Mouse (Mus musculus): Measurements from ENCODE around the gene Mphosph8. TPM values are rescaled to one million over a fixed set of nuclear protein-coding genes. Genes with fewer than 3 reads are reported as not detected.
A peak's percentile ranks its signal among the peaks of the same experiment; 100 is the strongest.

Gene Mphosph8
- 26.6 and 34.0 TPM in 2 replicates for polyA plus RNA-seq (2016; fragmentation: Nextera tagmentation; extraction: Ambion mirVana)

- Histone ChIP-seq H3K9me3 (no peaks in the 10 kb centered on the region), H3K36me3 (peaks cover 13% of the 10 kb centered on the region), H3K4me1 (replicated peaks) (peaks cover 22% of the 10 kb centered on the region), H3K27ac (peak within 1 kb of the TSS; percentile 97), H3K4me3 (peak within 1 kb of the TSS; percentile 94), H3K27me3 (ENCODE audit: insufficient read depth, poor library complexity, severe bottlenecking) (no peaks in the 10 kb centered on the region)
- under 1% methylated on average over 70 of the region's 70 CpGs for WGBS
- DNase-seq (ENCODE audit: low spot score) = peak; percentile 100
Observed at GRCm38 (mm10) chr14:56667969-56668802, at the start of gene Mphosph8. TSS of gene Mphosph8 (plus strand) at chr14:56668248.

GRCm38 (mm10) chr14:56620425-56620824 is 47.6 kb upstream of the Mphosph8 start:
- no peaks in the 10 kb centered on the region for H3K9me3 ChIP-seq
- H3K27ac ChIP-seq = no peak overlapping the region
- H3K36me3 ChIP-seq = no peaks in the 10 kb centered on the region
- DNase-seq (ENCODE audit: low spot score) = no peak
- no peaks in the 10 kb centered on the region for H3K27me3 ChIP-seq (ENCODE audit: insufficient read depth, poor library complexity, severe bottlenecking)
- 87% methylated on average over 8 of the region's 8 CpGs for WGBS
- no peaks in the 10 kb centered on the region for H3K4me1 ChIP-seq (replicated peaks)
- H3K4me3 ChIP-seq = no peak overlapping the region

DNA sequence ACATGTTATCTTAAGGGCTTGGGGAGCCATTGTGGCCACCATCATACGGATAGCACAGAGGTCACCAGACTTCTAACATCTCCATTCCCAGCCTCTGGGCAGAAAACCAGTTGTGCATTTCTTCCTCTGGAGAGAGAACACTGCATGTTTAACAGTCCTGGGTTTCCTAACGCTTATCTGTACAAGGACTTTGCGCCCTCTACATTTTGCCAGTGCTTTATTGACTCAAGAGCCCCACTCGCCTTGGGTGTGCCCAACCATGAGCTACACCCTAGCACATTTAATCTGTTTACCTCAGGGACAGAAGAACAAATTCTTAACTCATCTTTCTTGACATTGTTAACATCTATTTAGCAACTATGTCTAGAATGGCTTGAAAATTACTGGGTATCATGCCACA is 41.8 kb upstream of the Mphosph8 start:
- no peak for DNase-seq (ENCODE audit: low spot score)
- 93% methylated on average over 4 of the region's 4 CpGs for WGBS
- no peaks in the 10 kb centered on the region for H3K36me3 ChIP-seq

GRCm38 (mm10) chr14:56628336-56628735 is 39.7 kb upstream of the Mphosph8 start:
- no peaks in the 10 kb centered on the region for H3K36me3 ChIP-seq
- no peak overlapping the region for H3K4me3 ChIP-seq
- H3K4me1 ChIP-seq (replicated peaks) = no peaks in the 10 kb centered on the region
- 0 out of 2 replicates have a peak, but pooled peaks cover 2% of the 10 kb centered on the region for H3K9me3 ChIP-seq
- no peaks in the 10 kb centered on the region for H3K27me3 ChIP-seq (ENCODE audit: insufficient read depth, poor library complexity, severe bottlenecking)
- no peak for DNase-seq (ENCODE audit: low spot score)
- no peak overlapping the region for H3K27ac ChIP-seq
- WGBS = 90% methylated on average over 3 of the region's 3 CpGs

More for the DNA sequence above, 41.8 kb upstream of the Mphosph8 start:
- Histone ChIP-seq H3K27ac (no peak overlapping the region), H3K4me3 (no peak overlapping the region), H3K4me1 (replicated peaks) (no peaks in the 10 kb centered on the region), H3K27me3 (ENCODE audit: insufficient read depth, poor library complexity, severe bottlenecking) (no peaks in the 10 kb centered on the region), H3K9me3 (0 out of 2 replicates have a peak, but pooled peaks cover 2% of the 10 kb centered on the region)

DNA sequence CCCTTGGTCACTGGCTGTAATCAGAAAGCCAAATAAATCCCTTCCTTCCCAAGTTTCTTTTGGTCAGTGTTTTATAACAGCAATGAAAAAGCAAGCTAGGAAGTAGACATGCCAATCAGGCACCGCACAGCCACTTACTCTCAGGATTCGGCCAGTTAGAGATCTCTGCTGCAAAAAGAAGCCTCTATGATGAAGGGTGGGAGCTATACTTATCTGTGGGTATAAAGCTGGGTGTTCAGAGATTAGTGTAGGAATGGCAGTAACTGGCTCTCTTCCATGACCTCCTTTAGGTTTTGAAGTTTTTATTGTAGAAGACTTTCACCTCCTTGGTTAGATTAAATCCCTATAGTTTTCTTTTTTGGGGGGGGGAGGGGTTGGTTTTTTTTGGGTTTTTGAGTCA is 36.9 kb upstream of the Mphosph8 start:
- H3K9me3 ChIP-seq = 0 out of 2 replicates have a peak, but pooled peaks cover 2% of the 10 kb centered on the region
- H3K4me3 ChIP-seq = no peak overlapping the region
- H3K4me1 ChIP-seq (replicated peaks) = no peaks in the 10 kb centered on the region
- no peak for DNase-seq (ENCODE audit: low spot score)
- WGBS = 95% methylated on average over 2 of the region's 2 CpGs
- no peaks in the 10 kb centered on the region for H3K27me3 ChIP-seq (ENCODE audit: insufficient read depth, poor library complexity, severe bottlenecking)
- H3K36me3 ChIP-seq = no peaks in the 10 kb centered on the region
- H3K27ac ChIP-seq = no peak overlapping the region

- DNase-seq (ENCODE audit: low spot score) = no peak
- Histone ChIP-seq H3K4me3 (no peak overlapping the region), H3K4me1 (replicated peaks) (no peaks in the 10 kb centered on the region), H3K27me3 (ENCODE audit: insufficient read depth, poor library complexity, severe bottlenecking) (no peaks in the 10 kb centered on the region), H3K36me3 (no peaks in the 10 kb centered on the region), H3K9me3 (no peaks in the 10 kb centered on the region), H3K27ac (no peak overlapping the region)
- WGBS = 62% methylated on average over 7 of the region's 7 CpGs
Observed at GRCm38 (mm10) chr14:56647206-56647605, 20.8 kb upstream of the Mphosph8 start.

DNA sequence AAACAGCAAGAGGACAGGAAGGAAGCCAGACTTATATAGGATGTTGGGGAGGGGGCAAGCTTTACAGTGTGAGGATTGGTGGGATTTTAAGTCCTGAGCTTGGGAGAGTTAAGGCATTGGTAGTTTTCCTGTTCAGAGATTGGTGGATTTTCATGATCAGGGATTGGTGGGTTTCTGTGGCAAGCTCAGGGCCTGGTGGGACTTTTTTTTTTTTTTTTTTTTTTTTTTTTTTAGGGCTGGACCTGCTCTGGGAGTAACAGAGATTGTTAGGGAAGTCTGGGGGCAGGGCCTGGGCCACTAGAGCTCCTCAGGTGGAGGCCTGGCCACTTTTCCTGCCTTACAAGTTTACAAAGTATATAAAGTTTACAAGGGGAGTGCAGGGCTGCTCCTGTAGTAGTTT is 18.6 kb upstream of the Mphosph8 start:
- peaks cover 6% of the 10 kb centered on the region; the same call in 1 of the 2 replicates for H3K36me3 ChIP-seq
- H3K4me3 ChIP-seq = no peak overlapping the region
- no peaks in the 10 kb centered on the region for H3K27me3 ChIP-seq (ENCODE audit: insufficient read depth, poor library complexity, severe bottlenecking)
- peaks cover 9% of the 10 kb centered on the region; the same call in 1 of the 2 replicates for H3K9me3 ChIP-seq
- no peaks in the 10 kb centered on the region for H3K4me1 ChIP-seq (replicated peaks)
- DNase-seq (ENCODE audit: low spot score) = no peak
- H3K27ac ChIP-seq = no peak overlapping the region

DNA sequence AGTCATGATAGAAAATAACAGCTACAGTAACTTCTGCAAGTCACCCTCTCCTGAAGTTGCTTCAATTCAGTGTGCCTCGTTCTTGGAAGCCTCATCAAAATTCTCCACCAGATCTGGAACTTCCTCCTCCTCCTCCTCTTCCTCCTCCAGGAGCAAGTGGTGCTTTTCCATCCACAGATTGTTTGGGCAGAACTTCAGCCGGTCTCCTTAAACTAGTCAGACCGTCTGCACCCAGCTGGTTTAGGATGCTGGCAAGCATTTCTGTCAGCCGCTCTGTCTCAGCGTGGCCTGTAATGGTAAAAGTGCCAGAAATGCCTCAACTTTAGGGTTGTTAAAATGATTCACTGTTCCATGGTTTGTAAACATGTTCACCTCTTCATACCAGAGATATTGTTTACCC is 2.4 kb upstream of the Mphosph8 start:
- Histone ChIP-seq H3K36me3 (no peaks in the 10 kb centered on the region), H3K9me3 (no peaks in the 10 kb centered on the region), H3K4me3 (no peak overlapping the region), H3K27me3 (ENCODE audit: insufficient read depth, poor library complexity, severe bottlenecking) (no peaks in the 10 kb centered on the region), H3K27ac (no peak overlapping the region), H3K4me1 (replicated peaks) (peaks cover 24% of the 10 kb centered on the region)
- DNase-seq (ENCODE audit: low spot score) = no peak
- 70% methylated on average over 5 of the region's 5 CpGs for WGBS

DNA sequence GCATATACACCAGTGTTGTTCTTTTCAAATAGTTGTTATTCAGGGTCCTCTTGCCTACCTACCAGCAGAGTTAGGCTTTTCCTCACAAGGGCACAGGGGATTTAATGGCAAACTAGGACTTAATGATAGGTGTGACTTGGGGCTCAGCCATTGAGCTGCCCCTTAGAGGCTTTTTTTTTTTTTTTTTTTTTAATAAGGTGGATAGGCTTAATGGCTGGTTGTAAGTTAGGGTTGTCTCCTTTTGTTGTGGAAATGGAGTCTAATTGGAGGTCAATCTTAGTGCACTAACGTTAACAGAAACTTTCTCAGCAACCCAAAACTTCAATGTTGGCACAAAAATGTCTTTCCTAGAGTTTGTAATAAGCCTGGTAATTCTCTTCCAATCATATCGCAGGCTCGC is 1.1 kb upstream of the Mphosph8 start:
- Histone ChIP-seq H3K4me1 (replicated peaks) (peaks cover 22% of the 10 kb centered on the region), H3K27me3 (ENCODE audit: insufficient read depth, poor library complexity, severe bottlenecking) (no peaks in the 10 kb centered on the region), H3K27ac (no peak overlapping the region), H3K36me3 (no peaks in the 10 kb centered on the region), H3K4me3 (peak overlapping the region; percentile 94), H3K9me3 (no peaks in the 10 kb centered on the region)
- 88% methylated on average over 3 of the region's 3 CpGs for WGBS
- DNase-seq (ENCODE audit: low spot score) = no peak

- Histone ChIP-seq H3K27me3 (ENCODE audit: insufficient read depth, poor library complexity, severe bottlenecking) (no peaks in the 10 kb centered on the region), H3K36me3 (peaks cover 22% of the 10 kb centered on the region), H3K27ac (peak overlapping the region; percentile 97), H3K4me1 (replicated peaks) (peaks cover 22% of the 10 kb centered on the region), H3K4me3 (peak overlapping the region; percentile 94), H3K9me3 (no peaks in the 10 kb centered on the region)
- no peak for DNase-seq (ENCODE audit: low spot score)
- 15% methylated on average over 13 of the region's 13 CpGs for WGBS
Observed at GRCm38 (mm10) chr14:56669046-56669620, 1.1 kb downstream of the Mphosph8 start.

DNA sequence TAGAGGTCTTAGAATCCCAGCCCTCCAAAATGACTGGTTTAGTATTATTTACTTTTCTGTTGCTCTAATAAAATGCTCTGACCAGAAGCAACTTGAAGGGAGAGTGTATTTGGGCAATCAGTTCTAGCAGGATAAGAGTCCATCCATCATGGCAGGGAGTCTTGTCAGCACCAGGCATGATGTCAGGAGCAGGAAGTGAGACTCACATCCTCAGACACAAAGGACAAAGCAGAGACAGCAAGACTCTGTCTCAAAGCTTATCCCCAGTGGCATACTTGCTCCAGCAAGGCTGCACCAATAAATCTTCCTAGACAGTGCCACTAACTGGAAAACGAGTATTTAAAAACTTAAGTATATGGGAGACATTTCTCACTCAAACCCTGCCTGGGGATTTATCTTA is 17.4 kb downstream of the Mphosph8 start:
- Histone ChIP-seq H3K27me3 (ENCODE audit: insufficient read depth, poor library complexity, severe bottlenecking) (no peaks in the 10 kb centered on the region), H3K9me3 (no peaks in the 10 kb centered on the region), H3K27ac (no peak overlapping the region), H3K36me3 (peaks cover 100% of the 10 kb centered on the region), H3K4me1 (replicated peaks) (no peaks in the 10 kb centered on the region), H3K4me3 (no peak overlapping the region)
- WGBS = 73% methylated on average over 1 of the region's 1 CpGs
- DNase-seq (ENCODE audit: low spot score) = no peak

- DNase-seq (ENCODE audit: low spot score) = no peak
- WGBS = 93% methylated on average over 1 of the region's 1 CpGs
- H3K9me3 ChIP-seq = no peaks in the 10 kb centered on the region
- no peak overlapping the region for H3K4me3 ChIP-seq
- H3K36me3 ChIP-seq = peaks cover 100% of the 10 kb centered on the region
- no peaks in the 10 kb centered on the region for H3K4me1 ChIP-seq (replicated peaks)
- no peak overlapping the region for H3K27ac ChIP-seq
- no peaks in the 10 kb centered on the region for H3K27me3 ChIP-seq (ENCODE audit: insufficient read depth, poor library complexity, severe bottlenecking)
Observed at GRCm38 (mm10) chr14:56689116-56689515, 21.1 kb downstream of the Mphosph8 start.

DNA sequence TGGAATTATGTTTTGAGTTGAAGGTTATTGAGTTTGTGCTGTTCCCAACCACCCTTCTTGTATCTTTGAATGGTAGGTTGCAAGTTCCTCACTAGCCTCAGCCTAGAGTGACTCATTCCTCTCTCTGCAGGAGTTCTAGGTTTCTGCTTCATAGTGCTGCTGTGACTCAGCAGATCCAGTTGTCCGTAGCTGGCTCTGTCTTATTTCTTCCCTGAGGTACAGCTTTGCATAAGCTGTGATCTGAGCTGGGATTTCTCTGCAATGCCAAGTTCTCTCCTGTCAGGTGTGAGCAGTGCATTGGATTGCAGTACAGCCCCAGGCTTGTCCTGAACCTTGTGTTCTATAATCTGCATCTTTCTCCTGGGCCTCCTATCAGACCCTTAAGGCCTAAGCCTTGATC is 21.7 kb downstream of the Mphosph8 start:
- H3K27me3 ChIP-seq (ENCODE audit: insufficient read depth, poor library complexity, severe bottlenecking) = no peaks in the 10 kb centered on the region
- no peaks in the 10 kb centered on the region for H3K4me1 ChIP-seq (replicated peaks)
- WGBS = 82% methylated on average over 1 of the region's 1 CpGs
- H3K27ac ChIP-seq = no peak overlapping the region
- no peaks in the 10 kb centered on the region for H3K9me3 ChIP-seq
- H3K4me3 ChIP-seq = no peak overlapping the region
- peaks cover 100% of the 10 kb centered on the region for H3K36me3 ChIP-seq
- DNase-seq (ENCODE audit: low spot score) = no peak

All from hindbrain, embryonic 10.5 days (tissue).